Mouse (Mus musculus) frontal cortex, postnatal 14 days (tissue): Measurements from ENCODE around the gene Crocc2.

Source experiments
- DNase-seq, 2 experiments: peaks; one replicate each; pipeline ENCODE4 v3.0.0; 2022; ENCODE audit warnings: low spot score in 2 of 2

The Crocc2 gene

DNA sequence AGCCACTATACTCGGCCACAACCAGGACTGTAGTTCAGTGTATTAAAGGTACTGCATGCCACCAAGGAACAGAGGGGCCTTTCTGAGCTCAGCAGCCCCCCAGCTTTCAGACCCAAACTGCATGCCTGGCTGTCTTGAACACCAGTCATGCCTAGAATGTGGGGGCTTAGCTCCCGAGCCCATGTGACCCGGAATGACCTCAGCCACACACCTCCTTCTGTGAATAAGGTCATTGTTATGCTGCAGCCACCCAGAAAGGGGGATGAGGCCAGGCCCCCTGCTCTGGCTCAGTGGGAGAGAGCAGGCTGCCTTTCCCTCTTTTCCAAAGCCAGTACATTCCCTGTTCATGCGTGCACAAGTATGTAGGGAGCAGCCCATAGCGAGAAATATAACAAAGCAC is 46.1 kb downstream of the Crocc2 start:
- no peak for DNase-seq

DNA sequence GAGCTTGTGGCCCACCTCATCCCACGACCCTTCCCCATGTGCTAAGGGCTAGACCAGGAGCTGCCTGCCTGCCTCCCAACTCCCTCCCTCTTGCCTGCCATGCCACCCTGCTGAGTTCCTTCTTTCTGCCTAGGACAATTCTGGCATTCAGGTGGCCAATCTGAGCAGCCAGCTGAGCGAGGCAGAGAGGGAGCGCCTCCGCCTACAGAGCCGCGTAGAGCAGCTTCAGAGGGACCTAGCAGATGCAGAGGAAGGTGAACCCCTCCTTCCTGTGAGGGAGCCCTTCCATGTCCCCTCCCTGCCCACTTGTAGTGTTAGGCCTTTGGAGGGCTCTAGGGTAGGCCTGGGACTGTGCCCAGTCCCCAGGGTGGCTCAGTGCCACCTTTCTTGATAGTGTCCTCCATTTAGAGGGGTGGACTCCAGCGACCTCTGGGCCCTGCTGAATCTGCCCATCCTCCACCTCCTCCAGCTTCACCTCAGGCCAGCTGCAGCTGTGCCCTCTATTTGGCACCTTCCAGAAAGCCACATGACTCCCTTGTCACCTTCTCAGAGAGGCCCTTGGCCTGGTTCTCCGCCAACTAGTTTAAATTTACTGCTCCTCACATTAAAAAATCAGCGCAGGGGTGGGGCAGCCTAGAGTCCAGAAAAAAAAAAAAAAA is 48.4 kb downstream of the Crocc2 start:
- no peak for DNase-seq

DNA sequence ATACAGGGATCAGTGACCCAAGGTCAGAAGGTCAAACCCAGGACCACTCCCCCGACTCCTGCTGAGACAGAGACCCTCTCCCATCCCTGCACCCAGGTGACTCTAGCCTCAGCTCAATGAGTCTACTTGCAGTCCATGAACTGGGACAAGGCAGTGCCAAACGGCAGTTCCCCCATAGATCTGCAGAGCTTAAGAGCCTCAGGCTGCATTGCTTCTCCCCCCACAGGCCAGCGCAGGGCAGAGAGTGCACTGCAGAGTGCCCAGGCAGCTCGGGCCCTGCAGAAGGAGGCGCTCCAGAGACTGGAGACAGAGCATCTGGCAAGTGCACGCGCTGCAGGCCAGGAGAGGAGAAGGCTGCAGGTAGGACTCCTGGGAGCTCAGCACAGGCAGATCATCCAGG is 49.0 kb downstream of the Crocc2 start:
- no peak for DNase-seq

DNA sequence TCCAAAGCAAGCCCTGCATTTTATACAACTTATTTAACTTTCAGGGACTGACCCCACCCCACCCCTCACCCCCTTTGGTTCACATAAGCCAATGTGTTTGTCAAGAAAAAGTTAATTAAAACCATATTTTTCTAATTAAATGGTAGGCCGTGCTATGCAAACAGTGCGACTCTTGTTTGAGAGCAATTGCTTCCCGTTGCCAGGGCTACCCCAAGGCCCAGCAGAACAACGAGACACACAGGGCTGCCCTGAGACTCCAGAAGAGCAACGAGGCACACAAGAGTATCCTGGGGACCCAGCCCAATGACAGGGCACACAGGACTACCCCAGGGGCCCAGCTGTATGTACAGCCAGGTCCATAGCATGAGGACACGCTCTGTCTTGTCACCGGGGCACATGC is 52.3 kb downstream of the Crocc2 start:
- DNase-seq = no peak

DNA sequence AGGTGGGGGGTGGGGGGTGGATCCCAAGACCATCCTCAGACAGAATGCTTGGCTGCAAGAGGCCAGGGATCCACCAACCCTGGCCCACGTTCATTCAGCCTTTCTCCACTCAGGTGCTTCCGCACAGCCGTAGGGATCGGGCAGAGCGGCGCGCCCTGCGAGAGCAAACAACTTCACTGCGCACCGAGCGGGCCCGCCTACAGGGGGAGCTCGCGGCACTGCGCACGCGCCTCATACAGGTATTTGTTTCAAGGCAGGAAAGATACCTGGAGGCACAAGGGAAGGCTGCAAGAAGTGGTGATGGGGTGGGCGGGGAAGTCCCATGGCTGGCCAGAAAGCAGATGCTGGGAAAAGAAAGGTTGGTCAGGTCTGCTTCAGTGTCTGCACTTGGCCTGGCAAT is 55.4 kb downstream of the Crocc2 start:
- DNase-seq = no peak

DNA sequence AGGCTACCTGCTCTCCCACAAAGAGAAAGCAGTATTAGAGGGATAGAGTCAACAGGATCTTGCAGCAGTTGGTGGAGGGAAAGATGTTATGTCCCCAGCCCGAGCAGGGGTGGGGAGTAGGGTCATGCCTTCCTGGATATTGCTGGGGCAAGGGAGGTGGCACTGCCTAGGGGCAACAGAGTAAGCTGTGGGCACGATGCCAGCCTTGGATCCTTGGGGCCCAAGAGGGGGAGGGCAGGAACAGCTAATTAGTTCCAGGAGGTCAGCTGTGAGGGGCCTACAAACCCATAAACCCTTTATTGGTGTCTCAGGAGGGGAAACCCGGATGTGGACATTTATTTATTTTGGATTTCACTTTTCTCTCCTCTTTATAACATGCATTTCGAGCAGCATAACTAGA is 56.7 kb downstream of the Crocc2 start:
- DNase-seq = no peak

DNA sequence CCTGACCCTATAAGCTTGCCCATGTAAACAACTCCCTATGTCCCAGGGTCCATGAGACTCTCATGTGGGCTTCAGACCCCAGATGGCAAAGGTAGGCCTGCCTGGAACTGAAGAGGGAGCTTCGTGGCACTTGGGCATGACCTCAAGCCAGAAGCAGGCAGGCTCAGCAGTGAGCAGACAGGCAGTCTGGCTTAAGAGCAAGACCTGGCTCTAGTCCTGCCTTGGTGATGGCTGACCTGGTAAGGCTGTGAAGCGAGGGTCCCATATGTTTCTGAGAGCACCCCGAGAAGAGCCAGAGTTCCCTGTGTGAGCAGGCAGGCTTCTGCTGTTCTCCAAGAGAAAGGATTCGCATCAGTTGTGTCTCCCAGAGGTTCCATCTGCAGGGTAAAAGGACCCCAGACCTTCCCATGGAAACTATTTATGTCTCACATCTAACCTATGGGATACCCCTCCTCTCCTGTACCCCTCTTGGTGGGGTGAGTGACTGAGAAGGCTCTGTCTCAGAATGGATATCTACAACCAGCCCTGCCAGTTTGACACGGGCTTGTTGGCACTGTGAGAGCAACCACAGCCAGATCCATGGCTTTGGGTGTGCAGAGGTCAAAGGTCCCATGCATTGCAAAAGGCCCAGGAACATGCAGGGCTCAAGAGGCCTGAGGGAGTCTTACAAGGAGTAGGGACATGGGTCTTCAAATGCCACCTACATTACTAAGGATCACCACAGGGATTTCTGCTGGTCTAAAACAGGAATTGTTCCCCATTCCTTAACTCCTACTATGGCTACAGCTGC is 57.4 kb downstream of the Crocc2 start:
- no peak for DNase-seq

DNA sequence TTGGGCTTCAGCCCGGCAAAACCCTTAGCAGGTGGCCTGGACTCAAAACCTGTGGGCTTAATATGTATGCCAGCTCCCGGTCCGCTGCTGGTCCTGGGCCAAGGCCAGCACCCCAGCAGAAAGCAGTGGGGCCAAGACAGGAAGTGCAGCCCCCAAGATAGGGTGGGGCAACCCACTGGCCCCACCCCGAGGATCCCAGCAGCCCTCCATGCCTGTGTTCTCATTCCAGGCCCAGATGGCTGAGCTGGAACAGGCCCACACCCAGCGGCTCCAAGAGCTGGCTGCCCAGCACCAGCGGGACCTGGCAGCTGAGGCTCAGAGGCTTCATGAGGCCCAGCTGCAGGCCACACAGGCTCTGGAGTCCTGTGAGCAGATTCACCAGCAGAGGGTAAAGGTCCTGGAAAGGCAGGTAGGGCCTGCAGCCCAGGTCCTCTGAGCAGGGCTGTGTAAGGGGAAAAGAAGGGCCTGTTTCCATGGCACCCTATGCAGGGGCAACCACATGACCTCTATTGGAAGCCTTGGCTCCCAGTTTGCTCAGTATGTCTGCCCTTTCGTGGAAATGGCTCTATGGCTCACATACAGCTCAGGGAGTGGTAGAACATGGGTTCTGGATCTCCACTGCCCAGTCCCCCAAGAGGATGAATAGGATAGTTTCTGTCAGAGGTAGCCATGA is 58.9 kb downstream of the Crocc2 start:
- DNase-seq = no peak

DNA sequence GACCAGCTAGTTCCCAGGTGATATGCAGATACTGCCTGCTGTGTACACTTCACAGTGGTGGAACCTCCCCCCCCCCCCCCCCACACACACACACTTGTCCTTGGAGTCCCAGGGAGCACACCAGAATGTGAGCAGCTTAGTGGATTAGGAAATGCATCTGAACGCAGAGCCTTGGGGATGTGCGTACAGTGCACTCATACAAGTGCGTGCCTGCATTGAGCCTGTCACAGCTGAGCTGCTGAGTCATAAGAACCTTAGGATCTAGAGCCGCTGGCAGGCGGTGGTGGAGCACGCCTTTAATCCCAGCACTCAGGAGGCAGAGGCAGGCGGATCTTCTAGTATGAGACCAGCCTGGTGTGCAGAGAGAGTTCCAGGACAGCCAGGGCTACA is 59.4 kb downstream of the Crocc2 start:
- no peak for DNase-seq

DNA sequence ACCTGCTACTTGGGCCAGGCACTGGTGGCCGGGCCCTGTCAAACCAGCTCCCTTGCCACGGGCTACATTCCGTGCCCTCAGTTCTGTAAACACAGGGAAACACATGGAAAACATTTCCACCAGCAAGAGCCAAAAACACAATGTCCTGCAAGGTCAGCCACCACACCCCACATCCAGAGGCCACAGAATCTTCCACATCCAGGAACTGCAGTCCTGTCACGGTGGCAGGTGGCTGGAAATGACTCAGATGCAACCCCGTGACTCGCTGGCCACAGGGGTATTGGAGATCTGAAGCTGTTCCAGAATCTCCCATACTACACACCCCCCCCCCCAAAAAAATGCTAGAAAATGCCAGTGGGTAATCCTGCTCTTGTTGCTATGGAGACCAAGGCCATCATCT is 60.7 kb downstream of the Crocc2 start:
- DNase-seq = no peak

DNA sequence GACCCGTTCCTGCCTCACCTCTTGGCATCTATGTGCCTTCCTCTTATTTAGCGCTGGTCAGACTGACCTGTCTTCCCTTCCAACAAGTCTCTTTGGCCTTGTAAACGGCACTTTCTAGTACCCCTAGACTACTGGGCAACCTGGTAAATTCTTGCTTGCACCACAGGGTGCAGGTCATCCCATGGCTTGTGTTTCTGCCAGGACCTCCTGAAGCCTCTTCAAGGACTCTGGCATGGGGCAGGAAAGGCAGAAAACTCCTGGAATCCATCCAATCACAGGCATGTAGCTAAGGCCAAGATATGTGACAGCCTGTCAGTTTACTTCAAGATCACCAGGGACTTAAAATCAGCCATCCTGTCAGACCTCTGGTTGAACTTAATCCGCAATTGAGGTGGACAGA is 61.1 kb downstream of the Crocc2 start:
- DNase-seq = no peak

DNA sequence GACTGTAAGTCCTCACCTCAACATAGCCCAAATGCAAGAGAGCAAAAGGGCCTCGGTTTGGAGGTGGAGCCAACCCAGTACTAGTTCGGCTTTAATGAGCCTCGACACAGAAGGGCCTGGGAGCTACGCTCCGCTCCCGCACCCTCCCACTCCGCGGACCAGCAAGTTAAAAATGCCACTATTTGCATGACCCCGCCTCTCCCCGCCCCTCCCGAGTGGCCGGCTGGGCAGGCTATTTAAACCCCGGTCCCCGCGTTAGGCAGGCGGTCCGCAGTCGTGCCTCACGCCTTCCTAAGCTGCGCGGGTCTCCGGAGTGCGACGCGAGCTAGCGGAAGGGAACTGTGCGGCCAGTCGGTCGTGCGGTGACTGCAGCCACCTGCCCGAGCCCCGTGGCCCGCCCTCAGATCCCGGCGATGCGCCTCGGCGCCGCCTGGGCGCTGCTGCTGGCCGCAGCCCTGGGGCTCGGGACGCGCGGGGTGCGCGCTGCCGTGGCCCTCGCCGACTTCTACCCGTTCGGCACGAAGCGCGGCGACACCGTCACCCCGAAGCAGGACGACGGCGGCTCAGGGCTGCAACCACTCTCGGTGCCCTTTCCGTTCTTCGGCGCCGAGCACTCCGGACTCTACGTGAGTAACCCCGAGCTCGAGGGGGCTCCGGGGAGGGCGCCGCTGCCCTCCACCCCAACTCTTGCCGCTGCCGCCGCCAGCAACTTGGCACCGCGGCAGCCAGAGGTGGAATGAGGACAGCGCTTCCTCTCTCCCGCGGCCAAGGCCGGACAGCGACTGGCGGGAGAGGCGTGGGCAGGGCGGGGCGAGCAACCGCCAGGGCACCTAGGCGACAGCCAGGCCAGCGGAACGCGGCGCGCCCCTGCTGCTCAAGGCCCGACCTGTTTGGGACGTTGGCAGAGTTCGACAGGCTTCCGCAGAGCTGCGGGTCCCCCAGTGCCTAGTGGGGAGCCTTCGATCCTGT is 67.3 kb downstream of the Crocc2 start, which contains the start of gene Sned1:
Gene Sned1, plus strand, starts transcription at position 266 of the 969 bp plus-strand sequence.
- peak; percentile 56 to 69 for DNase-seq

DNA sequence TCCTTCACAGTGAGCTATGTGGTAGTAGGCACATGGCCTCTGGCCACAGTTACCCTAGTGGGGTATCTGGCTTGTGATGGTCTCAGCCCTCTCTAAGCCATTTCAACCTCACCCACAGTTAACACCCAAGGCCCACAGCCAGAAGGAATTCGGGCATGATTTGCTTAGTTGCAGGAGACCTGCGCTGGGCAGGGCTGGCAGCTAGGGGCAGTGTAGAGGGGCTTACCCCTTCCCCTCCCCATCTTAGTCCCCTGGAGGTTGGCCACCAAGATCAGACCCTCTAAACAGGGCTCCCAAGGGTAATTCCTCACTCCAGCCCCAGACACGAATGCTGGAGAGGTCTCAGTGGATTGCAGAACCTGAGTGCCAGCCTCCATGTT is 68.0 kb downstream of the Crocc2 start:
- no peak for DNase-seq

DNA sequence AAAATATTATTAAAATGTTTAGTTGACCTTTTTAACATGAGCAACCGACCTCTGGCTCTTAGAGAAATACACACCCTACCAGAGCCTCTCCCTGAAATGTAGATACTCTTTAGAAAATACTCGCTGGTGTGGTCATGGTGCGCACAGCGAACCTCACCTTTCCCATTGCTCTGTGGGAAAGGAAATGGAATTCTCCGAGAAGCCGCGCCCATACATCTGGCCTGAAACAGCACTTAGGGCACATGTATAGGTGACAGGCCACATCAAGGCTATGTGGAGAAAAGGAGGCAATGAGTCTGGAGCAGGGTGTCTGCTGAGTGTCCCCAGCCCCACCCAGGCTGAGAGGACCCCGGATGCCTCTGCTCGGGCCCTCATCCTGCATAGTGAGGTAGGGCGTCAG is 69.2 kb downstream of the Crocc2 start:
- DNase-seq = no peak

DNA sequence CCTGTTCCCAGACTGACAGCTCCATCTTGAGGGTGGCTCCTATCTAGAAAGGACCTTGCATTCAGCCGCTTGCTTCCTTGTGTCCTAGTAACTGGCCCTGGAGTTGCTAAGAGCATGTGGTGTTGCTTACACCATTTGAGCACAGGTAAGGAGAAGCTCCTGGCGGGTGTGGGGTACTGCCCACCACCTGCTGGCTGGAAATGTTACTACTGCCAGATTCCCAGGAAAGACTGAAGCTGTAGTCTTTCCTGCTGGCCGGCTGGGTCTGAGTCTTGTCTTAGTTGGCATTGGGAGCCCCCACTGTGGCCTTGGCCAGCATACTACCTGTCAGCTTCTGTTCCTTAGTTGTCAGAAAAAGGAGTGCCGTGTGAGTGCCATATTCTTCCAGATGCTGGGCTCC is 69.7 kb downstream of the Crocc2 start:
- DNase-seq = no peak

DNA sequence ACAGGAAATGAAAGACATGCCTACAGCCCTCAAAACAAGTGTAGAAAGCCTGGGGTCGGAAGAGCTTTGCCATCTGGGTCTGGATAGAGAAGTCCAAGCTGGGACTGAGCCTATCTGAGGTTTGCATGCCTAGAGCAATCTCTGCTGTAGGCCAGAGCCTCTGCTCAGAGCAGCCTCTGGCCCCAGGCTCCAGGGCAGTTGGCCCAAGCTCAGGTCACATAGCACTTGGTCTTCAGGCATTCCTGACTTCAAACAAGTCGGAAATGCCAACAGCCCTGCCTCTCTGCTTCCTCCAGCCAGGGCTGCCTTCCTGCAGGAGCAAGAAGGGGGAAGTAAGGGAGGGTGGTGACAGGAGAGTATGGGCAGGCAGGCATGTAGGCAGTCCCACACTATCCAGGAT is 77.4 kb downstream of the Crocc2 start:
- no peak for DNase-seq

DNA sequence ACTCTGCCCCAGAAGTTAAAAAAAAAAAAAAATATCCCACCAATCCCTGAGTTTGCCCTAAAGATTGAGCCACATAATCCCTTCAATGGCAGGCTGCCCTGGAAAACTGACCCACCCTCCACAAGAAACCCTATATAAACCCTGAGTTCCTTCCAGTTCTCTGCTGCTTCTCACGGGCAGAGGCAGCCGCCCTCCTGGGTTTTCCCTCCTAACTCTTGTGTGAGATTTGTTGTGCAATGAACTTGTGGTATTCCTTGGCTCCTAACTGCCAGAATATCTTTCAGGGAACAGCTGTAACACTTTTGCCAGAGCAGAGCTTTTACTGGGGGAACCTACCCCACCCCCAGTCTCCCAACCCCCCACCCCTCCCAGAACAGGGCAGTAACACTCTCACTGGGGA is 84.1 kb downstream of the Crocc2 start:
- no peak for DNase-seq

DNA sequence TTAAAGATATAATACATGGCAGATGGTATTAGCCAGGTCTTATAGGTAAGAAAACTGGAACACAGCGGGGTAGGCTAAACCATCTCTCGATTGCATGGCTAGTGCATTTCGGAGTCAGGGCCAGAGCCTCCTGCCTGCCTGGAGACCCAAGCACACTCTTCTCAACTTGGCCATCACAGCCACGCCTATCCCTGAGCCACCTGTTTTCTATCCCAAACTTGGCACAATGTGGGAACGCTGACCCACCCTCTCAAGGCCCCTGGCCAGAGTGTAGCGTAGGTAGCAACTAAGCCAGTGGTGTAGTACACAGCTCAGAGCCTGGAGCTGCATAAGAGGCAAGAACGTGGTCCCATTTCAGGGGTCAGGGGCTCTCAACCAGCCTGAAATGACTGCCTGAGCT is 87.2 kb downstream of the Crocc2 start:
- no peak for DNase-seq

DNA sequence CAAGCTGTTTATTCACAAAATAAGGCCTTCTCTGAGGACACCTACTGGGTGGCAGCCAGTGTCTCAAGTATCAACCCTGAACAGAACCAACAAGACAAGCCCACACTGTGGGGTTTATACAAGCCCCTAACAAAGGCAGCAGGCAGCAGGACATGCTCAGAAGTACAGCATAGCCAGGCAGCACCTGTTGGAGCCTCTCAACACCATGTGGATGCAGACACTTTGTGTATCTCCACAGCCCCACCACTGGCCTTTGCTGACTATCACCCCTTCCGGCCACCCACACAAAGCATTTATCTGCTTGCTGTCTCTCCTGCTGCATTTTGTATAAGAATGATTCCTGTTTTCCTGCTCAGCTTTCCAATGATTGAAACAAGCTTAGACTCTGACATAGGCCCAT is 89.0 kb downstream of the Crocc2 start:
- no peak for DNase-seq

DNA sequence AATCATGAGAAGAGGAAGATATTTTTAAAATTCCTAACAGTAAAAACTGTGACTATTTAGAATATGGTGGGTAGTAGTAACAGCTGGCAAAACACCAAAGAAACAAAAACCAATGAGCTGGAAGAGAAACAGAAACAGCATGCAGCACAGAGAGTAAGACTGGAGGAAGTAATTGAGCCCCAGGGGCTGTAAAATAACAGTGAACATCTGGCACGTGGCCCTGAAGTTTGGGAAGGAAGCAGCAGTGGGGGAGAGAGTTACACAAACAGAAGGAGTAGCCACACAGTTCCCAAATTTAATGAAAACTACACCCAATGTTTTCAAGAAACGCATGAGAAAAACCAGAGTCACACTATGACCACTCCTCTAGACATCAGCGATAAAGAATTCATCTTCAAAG is 98.7 kb downstream of the Crocc2 start:
- no peak for DNase-seq

DNA sequence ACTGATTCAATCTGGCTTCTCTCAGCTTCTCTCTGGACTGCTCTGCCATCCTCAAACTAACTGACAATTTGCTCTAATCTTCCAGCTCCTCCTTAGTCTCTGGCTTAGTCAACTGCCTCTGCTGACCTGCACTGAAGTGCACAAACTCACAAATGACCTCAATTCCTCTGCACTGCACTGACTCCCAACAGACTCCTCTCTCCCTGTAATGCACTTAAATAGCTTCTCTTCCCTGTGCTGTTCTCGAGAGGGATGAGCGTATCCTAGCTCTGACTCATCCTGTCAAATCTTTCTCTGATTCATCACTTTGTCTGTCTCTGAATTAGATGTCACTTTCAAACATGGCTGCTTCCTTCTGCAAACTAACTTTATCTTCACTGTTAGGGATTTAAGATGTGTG is 99.7 kb downstream of the Crocc2 start:
- no peak for DNase-seq
